Mouse (Mus musculus): ENCODE data around the gene Mapk8. TPM values are rescaled to one million over a fixed set of nuclear protein-coding genes. Genes with fewer than 3 reads are reported as not detected.
A peak's percentile ranks its signal among the peaks of the same experiment; 100 is the strongest.

Mapk8 gene
- polyA plus RNA-seq, 2 experiments from 2014 or later: 13.0 to 20.6 TPM

- no peak for ATAC-seq
These were observed 99.2 kb downstream of the Mapk8 start for GRCm38 (mm10) chr14:33347738-33348137.

GRCm38 (mm10) chr14:33346546-33346945, 100.4 kb downstream of the Mapk8 start:
- ATAC-seq: no peak

GRCm38 (mm10) chr14:33343131-33343725, 103.7 kb downstream of the Mapk8 start:
- no peak for ATAC-seq

DNA sequence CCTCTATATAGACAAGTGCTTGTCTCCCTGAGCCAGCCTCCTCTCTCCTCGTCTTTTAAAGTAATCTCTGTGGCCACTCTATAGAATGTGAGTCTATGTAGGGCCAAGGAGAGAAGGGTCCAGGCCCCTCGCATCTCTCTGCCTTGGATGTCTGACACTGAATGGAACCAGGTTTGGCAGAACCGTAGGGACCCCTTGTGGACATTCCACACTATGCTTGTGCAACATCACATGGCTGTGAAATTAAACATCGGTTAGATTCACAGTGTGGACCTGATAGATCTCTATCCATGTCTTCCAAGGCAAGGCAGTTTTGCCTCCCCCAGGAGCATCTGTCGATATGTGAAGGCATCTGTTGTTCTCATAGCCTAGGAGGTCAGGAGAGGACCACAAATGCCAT, 108.3 kb downstream of the Mapk8 start:
- ATAC-seq: no peak

- no peak for ATAC-seq
These were observed 111.2 kb downstream of the Mapk8 start for GRCm38 (mm10) chr14:33335733-33336132.

- ATAC-seq: peak; percentile 49
These were observed 112.6 kb downstream of the Mapk8 start for GRCm38 (mm10) chr14:33334402-33334801.

DNA sequence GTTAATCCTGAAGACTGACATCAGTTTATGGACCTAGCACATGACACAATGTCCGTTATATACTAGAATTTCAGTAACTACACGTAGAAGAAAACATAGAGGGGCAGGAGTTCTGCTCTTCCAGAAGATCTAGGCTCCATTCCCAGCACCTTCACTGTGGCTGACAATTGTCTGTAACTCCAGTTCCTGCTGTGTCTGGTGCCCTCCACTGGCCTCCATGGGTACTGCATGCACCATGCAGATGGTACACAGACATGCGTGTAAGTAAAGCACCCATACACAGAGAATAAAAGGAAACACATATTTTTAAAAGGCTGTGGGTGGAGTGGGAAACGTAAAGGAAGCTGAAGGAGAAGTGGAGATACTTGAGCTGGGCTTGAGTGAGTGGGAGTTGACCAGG, 113.1 kb downstream of the Mapk8 start:
- ATAC-seq: peak; percentile 47

GRCm38 (mm10) chr14:33331627-33332026, 115.3 kb downstream of the Mapk8 start:
- ATAC-seq: no peak

GRCm38 (mm10) chr14:33330986-33331385, 116.0 kb downstream of the Mapk8 start:
- ATAC-seq: no peak

DNA sequence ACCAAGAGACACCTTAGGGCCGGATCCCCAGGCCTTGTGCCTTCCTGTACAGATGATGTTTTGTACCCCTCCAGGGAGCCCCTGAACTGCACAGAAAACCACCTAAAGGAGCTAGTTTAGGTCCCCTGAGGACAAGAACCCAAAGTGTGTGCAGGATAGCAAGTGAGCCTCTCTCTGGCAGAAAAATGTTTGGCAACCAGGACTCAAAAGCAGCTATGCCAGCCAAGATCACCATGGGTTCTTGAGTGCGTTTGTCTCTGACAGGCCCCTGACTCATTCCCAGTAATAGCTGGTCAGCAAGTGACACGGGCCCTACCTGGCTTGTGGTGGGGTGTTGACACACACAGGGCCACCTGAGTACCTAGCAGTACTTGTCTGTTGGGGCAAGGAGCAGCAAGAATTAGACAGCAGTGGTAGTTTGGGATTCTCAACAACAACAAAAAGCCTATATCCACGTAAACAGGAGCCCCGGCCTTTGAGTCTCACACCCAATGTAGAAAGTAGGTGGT, 117.6 kb downstream of the Mapk8 start:
- no peak for ATAC-seq

- no peak for ATAC-seq
These were observed 118.6 kb downstream of the Mapk8 start for GRCm38 (mm10) chr14:33328369-33328768.

Other genes starting within 250 kb of the Mapk8 start
- gene Arhgap22, start 233.1 kb downstream of the Mapk8 start, polyA plus RNA-seq (2017; shearing (Covaris generic)): not detected
- gene Frmpd2, start 24.5 kb upstream of the Mapk8 start, polyA plus RNA-seq (2017; shearing (Covaris generic)): not detected
- not detected for gene Ptpn20, start 142.0 kb upstream of the Mapk8 start, polyA plus RNA-seq (2017; shearing (Covaris generic))